Mouse (Mus musculus) spleen, adult 2 months (tissue): ENCODE results near the gene App.

Experiments
- CTCF ChIP-seq: fragments of 200-500 bp; IDR thresholded peaks from 2 replicates; pipeline ENCODE4 v1.5.1; 2011; ENCODE audit warnings: mild to moderate bottlenecking, inconsistent platforms; ENCODE audit not compliant: insufficient read depth, insufficient read length, insufficient replicate concordance; ENCODE audit errors: extremely low read depth
- POLR2A ChIP-seq: fragments of 200-500 bp; IDR thresholded peaks from 2 replicates; pipeline ENCODE4 v1.6.1; 2011; ENCODE audit warnings: low read depth, low read length, inconsistent platforms

GRCm38 (mm10) chr16:85064800-85065199, 108.8 kb downstream of the App start:
- no peak for TF ChIP-seq CTCF
- TF ChIP-seq POLR2A = no peak
